Mouse (Mus musculus) effector memory CD4-positive, alpha-beta T cell, adult 5 months (primary cell): ENCODE results near the gene Hint2. TPM values are rescaled to one million over a fixed set of nuclear protein-coding genes. Genes with fewer than 3 reads are reported as not detected.

Experiments used
- polyA plus RNA-seq: library from polyadenylated mRNA; unstranded; fragments of 100-300 nt; shearing (Covaris generic); gene quantifications from one replicate; pipeline ENCODE4 v1.2.1, GENCODE M21; 2017

Gene Hint2
- 56.2 TPM for polyA plus RNA-seq

GRCm38 (mm10) chr4:43656339-43657109 is at the start of gene Hint2:
Gene Hint2, minus strand, starts transcription at chr4:43656466.

GRCm38 (mm10) chr4:43700707-43701106 is 44.4 kb upstream of the Hint2 start, which contains the start of gene Olfr70:
Gene Olfr70, minus strand, starts transcription at chr4:43700807.

GRCm38 (mm10) chr4:43668782-43669427 is 12.6 kb upstream of the Hint2 start, which contains the start of the genes Tmem8b and Fam221b:
Gene Tmem8b, plus strand, starts transcription at chr4:43668971.
Gene Fam221b, minus strand, starts transcription at chr4:43669145.

GRCm38 (mm10) chr4:43653161-43654015 is 2.9 kb downstream of the Hint2 start, which contains the start of gene Spag8:
Gene Spag8, minus strand, starts transcription at chr4:43653594.

GRCm38 (mm10) chr4:43631046-43631955 is 25.0 kb downstream of the Hint2 start, which contains the start of gene Npr2:
Gene Npr2, plus strand, starts transcription at chr4:43631935.

Other genes with a start within 250 kb of the Hint2 start
- gene Fam166b, start 227.3 kb downstream of the Hint2 start, polyA plus RNA-seq = not detected
- 66.2 TPM for gene Tesk1, start 214.5 kb downstream of the Hint2 start, polyA plus RNA-seq
- gene Cd72, start 201.8 kb downstream of the Hint2 start, polyA plus RNA-seq = 15.3 TPM
- gene Sit1, start 172.7 kb downstream of the Hint2 start, polyA plus RNA-seq = 228 TPM
- gene Ccdc107, start 163.6 kb downstream of the Hint2 start, polyA plus RNA-seq = 64.2 TPM
- 4.8 TPM for gene Arhgef39, start 156.8 kb downstream of the Hint2 start, polyA plus RNA-seq
- 0.67 TPM for gene Car9, start 149.5 kb downstream of the Hint2 start, polyA plus RNA-seq
- gene Tpm2, start 132.7 kb downstream of the Hint2 start, polyA plus RNA-seq = not detected
- gene Creb3, start 94.1 kb downstream of the Hint2 start, polyA plus RNA-seq = 58.4 TPM
- 223 TPM for gene Tln1, start 93.8 kb downstream of the Hint2 start, polyA plus RNA-seq
- gene Rgp1, start 77.8 kb downstream of the Hint2 start, polyA plus RNA-seq = 7.0 TPM
- 30.8 TPM for gene Gba2, start 77.6 kb downstream of the Hint2 start, polyA plus RNA-seq
- gene Msmp, start 72.0 kb downstream of the Hint2 start, polyA plus RNA-seq = 2.5 TPM
- gene Npr2, start 24.5 kb downstream of the Hint2 start, polyA plus RNA-seq = not detected
- not detected for gene Spag8, start 2.9 kb downstream of the Hint2 start, polyA plus RNA-seq
- 1.3 TPM for gene Tmem8b, start 12.5 kb upstream of the Hint2 start, polyA plus RNA-seq
- gene Fam221b, start 12.7 kb upstream of the Hint2 start, polyA plus RNA-seq = 0.67 TPM
- gene Olfr70, start 44.3 kb upstream of the Hint2 start, polyA plus RNA-seq = not detected
- not detected for gene Olfr71, start 53.8 kb upstream of the Hint2 start, polyA plus RNA-seq
- gene Hrct1, start 70.7 kb upstream of the Hint2 start, polyA plus RNA-seq = not detected
- 0.09 TPM for gene Spaar, start 73.6 kb upstream of the Hint2 start, polyA plus RNA-seq
- not detected for gene Olfr159, start 114.5 kb upstream of the Hint2 start, polyA plus RNA-seq
- gene Olfr156, start 167.4 kb upstream of the Hint2 start, polyA plus RNA-seq = 1.6 TPM
- 0.87 TPM for gene Olfr157, start 183.7 kb upstream of the Hint2 start, polyA plus RNA-seq
- gene Olfr155, start 195.1 kb upstream of the Hint2 start, polyA plus RNA-seq = not detected
- 6.6 TPM for gene Reck, start 219.1 kb upstream of the Hint2 start, polyA plus RNA-seq